Mouse (Mus musculus) T-cell, adult 66 days (primary cell): ENCODE measurements around the gene Endov. TPM values are rescaled to one million over a fixed set of nuclear protein-coding genes. Genes with fewer than 3 reads are reported as not detected.

Experiments
- total RNA-seq, 2 experiments: library from RNA; stranded (reverse); gene quantifications; 3 replicates in 1 of 2; 4 replicates in 1 of 2; pipeline ENCODE4 v1.2.4; 2023

The Endov gene
- total RNA-seq, result 10 to 100 TPM; 38.3 to 40.9 TPM

GRCm38 (mm10) chr11:119490861-119491689 is at the start of gene Endov:
TSS of gene Endov (plus strand) at chr11:119491347.

GRCm38 (mm10) chr11:119547183-119547921 is 56.2 kb downstream of the Endov start, which contains the start of gene Nptx1:
TSS of gene Nptx1 (minus strand) at chr11:119547753.

Other genes starting within 250 kb of the Endov start
- 10 to 100 TPM; 36.8 to 45.3 TPM for gene Gaa, start 223.5 kb upstream of the Endov start, total RNA-seq
- 100 to 1,000 TPM; 170 to 186 TPM for gene Eif4a3, start 191.3 kb upstream of the Endov start, total RNA-seq
- not detected for gene Card14, start 183.6 kb upstream of the Endov start, total RNA-seq
- 10 to 100 TPM; 20.5 to 23.9 TPM for gene Sgsh, start 135.8 kb upstream of the Endov start, total RNA-seq
- 10 to 100 TPM; 31.6 to 31.7 TPM for gene Slc26a11, start 135.8 kb upstream of the Endov start, total RNA-seq
- 100 to 1,000 TPM; 129 to 151 TPM for gene Rnf213, start 98.2 kb upstream of the Endov start, total RNA-seq
- under 1 TPM in 1 of 2 experiments, not detected in 1; 0.15 TPM for gene Nptx1, start 56.4 kb downstream of the Endov start, total RNA-seq
- gene Rptor, start 111.6 kb downstream of the Endov start, total RNA-seq, result 100 to 1,000 TPM in 1 of 2 experiments, 10 to 100 TPM in 1; 89.6 to 100 TPM